Mouse (Mus musculus): ENCODE data around the gene Pyurf.

DNA sequence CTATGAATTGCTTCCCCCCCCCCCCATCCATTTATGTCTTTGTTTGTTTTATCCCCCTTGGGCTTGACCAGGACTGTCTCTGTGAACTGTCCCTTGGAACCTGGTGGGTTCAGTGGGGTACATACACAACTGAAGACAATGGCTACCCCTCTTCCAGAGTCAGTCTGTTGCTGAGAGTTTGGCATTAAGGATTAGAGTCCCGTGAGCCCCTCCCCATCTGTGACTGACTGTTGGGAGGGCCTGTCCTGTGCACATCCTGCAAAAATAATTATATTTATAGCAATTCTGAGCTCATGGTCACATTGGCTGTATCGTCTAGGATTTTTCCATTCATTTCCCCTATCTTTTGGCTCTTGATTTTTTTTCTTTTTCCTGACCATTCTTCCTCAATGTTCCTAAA is 11.8 kb upstream of the Pyurf start:
- no peak for TF ChIP-seq CTCF (IDR thresholded peaks at IDR 0.05; ENCODE audit: low read depth)
- no peak for TF ChIP-seq EP300 (IDR thresholded peaks at IDR 0.05; ENCODE audit: low read depth)
